Mouse (Mus musculus): Measurements from ENCODE around the gene Epb41l1. TPM values are rescaled to one million over a fixed set of nuclear protein-coding genes. Genes with fewer than 3 reads are reported as not detected.

The Epb41l1 gene
- total RNA-seq, 2 experiments from 2014 or later: 15.9 to 19.9 TPM

DNA sequence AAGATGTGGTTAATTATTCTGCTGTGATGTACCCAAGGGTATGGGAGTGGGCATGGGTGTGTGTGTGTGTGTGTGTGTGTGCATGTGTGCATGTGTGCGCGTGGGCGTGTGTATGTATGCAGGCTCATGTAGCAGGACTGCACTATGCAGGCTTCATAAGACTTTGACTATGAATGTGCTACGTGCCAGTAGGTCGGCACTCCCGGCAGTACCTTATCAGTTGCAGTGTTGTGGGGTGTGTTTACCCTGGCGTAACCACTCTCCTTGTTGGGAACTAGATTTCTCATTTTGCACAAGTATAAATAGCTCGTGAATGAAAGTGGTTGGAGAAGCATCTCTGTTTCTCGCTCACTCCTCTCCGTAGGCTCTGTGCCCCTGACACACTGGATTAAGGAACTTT is 162.2 kb downstream of the Epb41l1 start:
- intact Hi-C loops (cut with DNase I): loop anchor here (5.0 kb wide), 1 partner anchor 44 kb away; no protein-coding TSS in a partner anchor
- peak; percentile 38 to 50 for DNase-seq

DNA sequence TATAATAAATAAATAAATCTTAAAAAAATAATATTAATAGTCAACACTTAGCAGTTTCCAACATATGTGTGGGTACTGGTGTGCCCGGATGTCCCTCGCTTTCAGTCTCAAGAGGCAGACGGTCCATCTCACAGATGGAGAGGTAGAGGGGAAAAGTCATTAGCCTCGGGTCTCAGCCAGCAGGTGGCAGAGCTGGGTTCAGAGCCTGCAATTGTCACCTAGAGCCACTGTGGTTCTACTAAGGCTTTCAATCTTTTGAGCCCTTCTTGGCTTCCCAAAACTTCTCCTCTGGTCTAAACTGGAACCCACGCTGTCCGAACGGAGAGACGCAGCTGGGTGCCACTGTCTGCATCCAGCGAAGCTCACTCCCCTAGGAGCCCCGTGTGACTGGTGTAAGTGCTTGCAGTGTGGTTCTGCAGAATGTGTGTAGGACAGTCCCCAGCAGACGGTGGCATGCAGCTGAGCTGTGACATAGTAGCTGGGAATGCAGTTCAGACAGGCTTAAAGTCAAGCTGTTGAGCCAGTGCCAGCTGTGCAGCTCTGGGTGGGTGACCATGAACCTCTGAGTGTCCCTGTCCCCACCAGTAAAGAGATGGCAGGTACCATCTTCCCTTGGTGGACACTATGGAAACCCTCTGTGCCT is 163.6 kb downstream of the Epb41l1 start:
- intact Hi-C loops (cut with DNase I): loop anchor here (1.0 to 5.0 kb wide), 2 partner anchors 43 to 121 kb away; no protein-coding TSS in a partner anchor
- DNase-seq: peak in 1 of 2 experiments; percentile 37

DNA sequence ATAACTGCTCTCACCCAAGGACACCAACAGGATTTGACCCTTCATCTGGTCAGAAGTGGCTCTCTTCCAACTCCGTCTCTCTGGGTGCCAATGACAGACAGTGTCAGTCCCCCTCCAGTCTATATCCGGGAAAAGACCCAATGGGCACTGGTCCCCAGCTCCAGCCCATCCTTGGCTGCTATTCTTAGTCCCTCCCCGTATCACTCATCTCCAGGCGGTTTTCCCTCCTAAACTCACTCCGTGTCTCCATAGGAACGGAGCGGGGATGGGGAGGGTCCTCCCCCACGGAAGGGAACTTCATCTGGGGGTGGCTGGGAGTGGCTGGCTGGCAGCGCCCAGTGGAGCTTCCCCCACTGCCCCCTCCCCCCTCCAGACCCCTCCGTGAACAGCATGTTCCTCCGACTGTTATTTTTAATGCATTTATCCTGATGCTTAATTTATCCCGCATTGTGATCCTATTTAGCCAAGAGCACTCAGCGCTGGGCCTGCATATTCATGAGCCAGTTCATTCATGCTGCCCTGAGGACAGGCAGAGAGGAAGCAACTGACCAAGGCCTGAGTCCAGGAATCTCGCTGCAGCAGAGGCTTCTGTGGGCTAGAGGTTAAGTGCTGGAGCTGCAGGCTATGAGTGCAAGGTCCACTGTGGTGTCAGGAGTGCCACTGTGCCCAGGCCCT is 164.2 kb downstream of the Epb41l1 start:
- intact Hi-C loops (cut with DNase I): loop anchor here (1.0 to 5.0 kb wide), 2 partner anchors 42 to 120 kb away; no protein-coding TSS in a partner anchor
- DNase-seq: peak; percentile 58 to 74

DNA sequence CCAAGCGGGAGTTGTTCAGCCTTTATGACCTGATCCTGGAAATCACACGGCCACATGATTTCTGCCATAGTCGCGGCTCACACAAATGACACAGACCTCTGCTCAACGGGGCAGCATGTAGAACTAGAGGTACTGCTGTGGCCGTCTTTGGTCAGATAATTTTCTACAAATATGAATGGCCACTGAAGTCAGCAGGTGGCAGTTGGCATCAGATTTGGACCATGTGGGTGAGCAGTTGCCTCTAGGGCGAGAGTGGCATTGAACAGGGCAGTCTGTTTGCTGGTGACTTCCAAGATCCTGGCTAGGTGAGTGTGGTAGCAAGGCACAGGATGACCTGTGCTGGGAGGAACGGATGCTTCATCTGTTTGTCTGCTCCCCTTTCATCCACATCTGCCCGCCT is 168.8 kb downstream of the Epb41l1 start:
- intact Hi-C loops (cut with DNase I): no loop called here
- DNase-seq: no peak

Small RNA genes within 50 kb of the gene (microRNA-seq; reads per million reads assigned to microRNA genes)
- 0 reads per million in 2 experiments for gene Gm22758

Other genes with a start within 250 kb of the Epb41l1 start
- 100 to 1,000 TPM; 209 to 230 TPM for gene Rbm39, start 240.7 kb upstream of the Epb41l1 start, total RNA-seq (2021)
- 10 to 100 TPM; 20.6 to 27.5 TPM for gene Phf20, start 224.4 kb upstream of the Epb41l1 start, total RNA-seq (2021)
- 1 to 10 TPM in 1 of 2 experiments, under 1 TPM in 1; 0.81 to 1.1 TPM for gene Cnbd2, start 108.6 kb upstream of the Epb41l1 start, total RNA-seq (2021)
- gene Scand1, start 108.2 kb upstream of the Epb41l1 start, total RNA-seq (2021): 10 to 100 TPM; 85.3 to 96.6 TPM
- gene Aar2, start 126.7 kb downstream of the Epb41l1 start, total RNA-seq (2021): 10 to 100 TPM; 19.7 to 22.7 TPM
- gene Dlgap4, start 192.8 kb downstream of the Epb41l1 start, total RNA-seq (2021): 10 to 100 TPM; 45.2 to 46.7 TPM